Mouse (Mus musculus) liver, embryonic 14.5 days (tissue): Measurements from ENCODE around the gene Prrg2. TPM values are rescaled to one million over a fixed set of nuclear protein-coding genes. Genes with fewer than 3 reads are reported as not detected.
"Not testable (repeated sequence)": the region's sequence is repeated elsewhere in the genome, so short reads cannot be mapped to it uniquely, and the experiment has no call there.

Experiments used
- ATAC-seq: fragments of 200-750 bp; cut with Nextera tagmentation; 2 replicates; pipeline ENCODE4 v1.8.0; 2017; ENCODE audit warnings: moderate number of reproducible peaks, mild to moderate bottlenecking, moderate library complexity; ENCODE audit not compliant: insufficient read depth
- DNase-seq, 3 experiments: peaks; one replicate each; pipeline ENCODE4 v3.0.0-alpha.2; 2012 to 2013; ENCODE audit warnings: low read depth in 3 of 3, low spot score in 3 of 3
- H3K27ac ChIP-seq: fragments of 300-500 bp; sonication (generic); 2 replicates; pipeline ENCODE4 v1.5.1; 2014; ENCODE audit warnings: moderate library complexity, mild to moderate bottlenecking, control low read depth, inconsistent platforms
- H3K27me3 ChIP-seq: fragments of 300-500 bp; sonication (generic); 2 replicates; pipeline ENCODE4 v1.6.1; 2014; ENCODE audit warnings: mild to moderate bottlenecking, low read length, moderate library complexity; ENCODE audit not compliant: control insufficient read depth, insufficient read depth
- H3K36me3 ChIP-seq: fragments of 300-500 bp; sonication (generic); replicated peaks from 2 replicates; pipeline ENCODE4 v1.6.1; 2014; ENCODE audit warnings: low read depth; ENCODE audit not compliant: control insufficient read depth, insufficient read depth
- H3K4me1 ChIP-seq, 2 experiments: fragments of 200-500 bp in 1 of 2; fragments of 300-500 bp in 1 of 2; sonication (generic) in 1 of 2; replicated peaks; 2 replicates each; pipeline ENCODE4 v1.6.1; 2012 to 2014; ENCODE audit warnings: antibody characterized with exemption in 1 of 2, inconsistent platforms in 1 of 2, low read length in 1 of 2; ENCODE audit not compliant: control insufficient read depth in 2 of 2, insufficient read depth in 2 of 2
- H3K4me2 ChIP-seq: fragments of 300-500 bp; sonication (generic); 2 replicates; pipeline ENCODE4 v1.6.1; 2014; ENCODE audit warnings: low read depth, mild to moderate bottlenecking, control low read depth, moderate library complexity
- H3K4me3 ChIP-seq, 2 experiments: fragments of 200-500 bp in 1 of 2; fragments of 300-500 bp in 1 of 2; sonication (generic) in 1 of 2; 2 replicates each; pipeline ENCODE4 v1.5.1; 2012 to 2014; ENCODE audit warnings: low read depth in 2 of 2, low read length in 2 of 2, mild to moderate bottlenecking in 2 of 2, control low read depth in 1 of 2, inconsistent platforms in 1 of 2, moderate library complexity in 1 of 2; ENCODE audit not compliant: insufficient read depth in 1 of 2
- H3K9ac ChIP-seq: fragments of 300-500 bp; sonication (generic); replicated peaks from 2 replicates; pipeline ENCODE4 v1.6.1; 2014; ENCODE audit warnings: mild to moderate bottlenecking, control low read depth, moderate library complexity
- H3K9me3 ChIP-seq: fragments of 300-500 bp; sonication (generic); 2 replicates; pipeline ENCODE4 v1.6.1; 2016; ENCODE audit warnings: low read length, mixed read lengths; ENCODE audit not compliant: control insufficient read depth
- CTCF ChIP-seq: IDR thresholded peaks from 2 replicates; pipeline ENCODE4 v1.5.1; 2016; ENCODE audit warnings: antibody characterized with exemption, low read depth, control low read depth
- EP300 ChIP-seq: IDR thresholded peaks from 2 replicates; pipeline ENCODE4 v1.6.1; 2016; ENCODE audit warnings: antibody characterized with exemption, low read depth
- WGBS: fragments of 180-500 bp; shearing (Covaris S2); extraction: QIAGEN DNeasy Blood & Tissue Kit; methylation state at CpG from one replicate; pipeline ENCODE4 v1.1.7; 2014; ENCODE audit not compliant: insufficient replicate concordance; 5-methylcytosine and 5-hydroxymethylcytosine counted together
- polyA plus RNA-seq, 2 experiments: library from polyadenylated mRNA; depleted of rRNA in 1 of 2; stranded (reverse) in 1 of 2; unstranded in 1 of 2; fragments of >200 nt; fragmentation: Nextera tagmentation in 1 of 2; extraction: Ambion mirVana in 1 of 2; gene quantifications; 2 replicates each; pipeline versions ENCODE4 v1.2.1 to v1.2.3; 2012 to 2014

Prrg2 gene
- polyA plus RNA-seq, 2 experiments, result 6.2 to 8.5 TPM

GRCm38 (mm10) chr7:45024281-45025248, 37.9 kb downstream of the Prrg2 start:
- Histone ChIP-seq H3K27ac (no peak overlapping the region), H3K9ac (no peak overlapping the region), H3K36me3 (peaks cover 8% of the 10 kb centered on the region; the same call in 1 of the 2 replicates), H3K9me3 (no peaks in the 10 kb centered on the region), H3K4me2 (no peak overlapping the region), H3K27me3 (peaks cover under 1% of the 10 kb centered on the region; the same call in 1 of the 2 replicates), H3K4me3 (no peak overlapping the region), H3K4me1 (0 out of 4 replicates have a peak, but pooled peaks cover 0 to 3% of the 10 kb centered on the region in 2 experiments)
- no peak for TF ChIP-seq CTCF
- TF ChIP-seq EP300, result no peak
- 69% methylated on average over 15 of the region's 15 CpGs for WGBS
- no peak for ATAC-seq
- DNase-seq, result no peak

- peak; percentile 49 for TF ChIP-seq CTCF
- WGBS, result 53% methylated on average over 5 of the region's 5 CpGs
Observed at GRCm38 (mm10) chr7:45023711-45024110, 38.8 kb downstream of the Prrg2 start.

DNA sequence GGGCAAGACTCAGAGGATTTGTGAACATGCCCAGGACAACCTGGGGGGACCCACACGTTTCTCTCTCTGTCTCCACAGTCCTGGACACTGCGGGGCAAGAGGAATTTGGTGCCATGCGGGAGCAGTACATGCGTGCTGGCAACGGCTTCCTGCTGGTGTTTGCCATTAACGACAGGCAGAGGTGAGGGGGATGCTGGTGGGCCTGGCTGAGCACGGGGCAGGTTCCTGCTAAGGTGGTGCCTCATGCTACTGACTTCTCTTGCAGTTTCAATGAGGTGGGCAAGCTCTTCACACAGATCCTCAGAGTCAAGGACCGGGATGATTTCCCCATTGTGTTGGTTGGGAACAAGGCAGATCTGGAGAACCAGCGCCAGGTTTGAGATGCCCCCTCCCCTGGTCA, 42.3 kb downstream of the Prrg2 start:
- H3K4me1 ChIP-seq, result peaks cover 5 to 17% of the 10 kb centered on the region in 2 experiments
- H3K4me3 ChIP-seq, result no peak overlapping the region
- DNase-seq (no peak), ATAC-seq (no peak)
- H3K9me3 ChIP-seq, result no peaks in the 10 kb centered on the region
- 64% methylated on average over 9 of the region's 9 CpGs for WGBS
- H3K9ac ChIP-seq, result no peak overlapping the region
- TF ChIP-seq EP300 (no peak), CTCF (no peak)
- H3K4me2 ChIP-seq, result no peak overlapping the region
- no peak overlapping the region for H3K27ac ChIP-seq
- no peaks in the 10 kb centered on the region for H3K36me3 ChIP-seq
- peaks cover 13% of the 10 kb centered on the region; the same call in 1 of the 2 replicates for H3K27me3 ChIP-seq

More at GRCm38 (mm10) chr7:45023711-45024110, 38.8 kb downstream of the Prrg2 start:
- not testable (repeated sequence) for H3K4me1 ChIP-seq, H3K27ac ChIP-seq, H3K9me3 ChIP-seq, H3K27me3 ChIP-seq, H3K9ac ChIP-seq, H3K4me3 ChIP-seq, H3K4me2 ChIP-seq, H3K36me3 ChIP-seq, ATAC-seq, DNase-seq

- Histone ChIP-seq H3K9me3 (no peaks in the 10 kb centered on the region), H3K4me1 (peaks cover 12 to 25% of the 10 kb centered on the region in 2 experiments), H3K4me3 (no peak overlapping the region; a peak in 1 of 4 replicates), H3K27ac (no peak overlapping the region), H3K9ac (no peak overlapping the region; the same call in 1 of the 2 replicates), H3K27me3 (peaks cover 13% of the 10 kb centered on the region; the same call in 1 of the 2 replicates), H3K36me3 (no peaks in the 10 kb centered on the region), H3K4me2 (peak overlapping the region; percentile 89)
- 27% methylated on average over 8 of the region's 8 CpGs for WGBS
- TF ChIP-seq CTCF (no peak), EP300 (no peak)
- DNase-seq, result no peak
- no peak for ATAC-seq
Observed at GRCm38 (mm10) chr7:45019031-45019571, 43.4 kb downstream of the Prrg2 start.
